Mouse (Mus musculus) spleen, adult 2 months (tissue): Measurements from ENCODE around the gene Clstn2.

Experiments
- CTCF ChIP-seq: fragments of 200-500 bp; IDR thresholded peaks from 2 replicates; pipeline ENCODE4 v1.5.1; 2011; ENCODE audit warnings: mild to moderate bottlenecking, inconsistent platforms; ENCODE audit not compliant: insufficient read depth, insufficient read length, insufficient replicate concordance; ENCODE audit errors: extremely low read depth
- POLR2A ChIP-seq: fragments of 200-500 bp; IDR thresholded peaks from 2 replicates; pipeline ENCODE4 v1.6.1; 2011; ENCODE audit warnings: low read depth, low read length, inconsistent platforms

DNA sequence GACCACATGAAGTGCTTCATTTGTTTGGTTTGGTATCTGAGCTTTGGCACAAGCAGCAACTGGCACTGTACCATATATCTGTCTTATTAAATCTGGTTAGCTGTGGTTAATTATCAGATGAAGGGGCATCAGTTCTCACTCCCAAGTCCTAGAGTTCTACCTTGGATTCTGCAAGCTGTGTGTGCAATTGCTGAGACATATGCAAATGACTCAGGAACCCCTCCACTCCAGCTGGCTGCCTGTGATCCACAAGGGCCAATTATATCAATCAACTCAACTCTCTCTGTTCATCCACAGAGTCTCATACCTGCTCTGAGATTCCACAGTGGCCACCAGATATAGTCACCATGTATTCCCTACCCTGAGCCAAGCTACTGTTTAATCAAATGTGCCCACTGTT is 315.3 kb downstream of the Clstn2 start:
- TF ChIP-seq CTCF (no peak), POLR2A (no peak)
